Mouse (Mus musculus) heart, postnatal 36 days (tissue): ENCODE measurements around the gene Rps10. TPM values are rescaled to one million over a fixed set of nuclear protein-coding genes. Genes with fewer than 3 reads are reported as not detected.
A peak's percentile ranks its signal among the peaks of the same experiment; 100 is the strongest.

Experiments
- DNase-seq, 2 experiments: peaks; one replicate each; pipeline ENCODE4 v3.0.0; 2021 to 2022
- intact Hi-C: fragments of 180-260 bp; cut with DNase I; formaldehyde crosslinking; loops from one replicate; pipeline ENCODE4 v1.15.1; 2025
- total RNA-seq, 2 experiments: library from RNA; stranded (reverse); gene quantifications; 2 replicates each; pipeline ENCODE4 v1.2.3; 2021

Rps10 gene
- total RNA-seq, 2 experiments from 2014 or later: 533 to 572 TPM

GRCm38 (mm10) chr17:27621705-27622531 is 14.6 kb downstream of the Rps10 start:
- intact Hi-C loops: loop anchor here (5.0 kb wide), 1 partner anchor 35 kb away; no protein-coding TSS in a partner anchor
- no peak for DNase-seq

DNA sequence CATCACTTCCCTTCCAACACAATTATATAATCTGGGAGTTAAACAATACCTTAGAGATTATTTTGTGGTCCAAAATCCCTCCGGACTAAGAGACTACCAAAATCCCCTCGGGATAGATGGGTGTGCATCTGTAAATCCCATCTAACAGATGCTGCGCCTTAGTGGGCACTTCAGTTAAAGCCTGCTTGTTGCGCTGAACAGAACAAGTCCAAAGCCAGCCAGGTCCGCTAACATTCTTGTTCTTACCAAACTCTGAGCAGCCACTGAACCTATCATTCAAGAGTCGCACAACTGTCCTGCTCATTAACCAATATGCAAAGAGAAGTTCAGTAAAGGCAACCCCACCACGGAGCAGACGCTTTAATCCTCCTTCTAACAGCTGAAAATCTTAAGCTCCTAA is 15.3 kb downstream of the Rps10 start:
- no peak for DNase-seq
- intact Hi-C loops: loop anchor here (5.0 kb wide), 1 partner anchor 34 kb away; no protein-coding TSS in a partner anchor

GRCm38 (mm10) chr17:27615388-27615787 is 21.1 kb downstream of the Rps10 start:
- intact Hi-C loops: loop anchor here (2.0 kb wide), 1 partner anchor 17 kb away; no protein-coding TSS in a partner anchor
- no peak for DNase-seq

- intact Hi-C loops: no loop called here
Observed at GRCm38 (mm10) chr17:27613016-27613415, 23.5 kb downstream of the Rps10 start.

GRCm38 (mm10) chr17:27611994-27612393 is 24.5 kb downstream of the Rps10 start:
- intact Hi-C loops: no loop called here
- no peak for DNase-seq

More at GRCm38 (mm10) chr17:27613016-27613415, 23.5 kb downstream of the Rps10 start:
- no peak for DNase-seq

GRCm38 (mm10) chr17:27611519-27611884 is 25.0 kb downstream of the Rps10 start:
- intact Hi-C loops: no loop called here
- no peak for DNase-seq

DNA sequence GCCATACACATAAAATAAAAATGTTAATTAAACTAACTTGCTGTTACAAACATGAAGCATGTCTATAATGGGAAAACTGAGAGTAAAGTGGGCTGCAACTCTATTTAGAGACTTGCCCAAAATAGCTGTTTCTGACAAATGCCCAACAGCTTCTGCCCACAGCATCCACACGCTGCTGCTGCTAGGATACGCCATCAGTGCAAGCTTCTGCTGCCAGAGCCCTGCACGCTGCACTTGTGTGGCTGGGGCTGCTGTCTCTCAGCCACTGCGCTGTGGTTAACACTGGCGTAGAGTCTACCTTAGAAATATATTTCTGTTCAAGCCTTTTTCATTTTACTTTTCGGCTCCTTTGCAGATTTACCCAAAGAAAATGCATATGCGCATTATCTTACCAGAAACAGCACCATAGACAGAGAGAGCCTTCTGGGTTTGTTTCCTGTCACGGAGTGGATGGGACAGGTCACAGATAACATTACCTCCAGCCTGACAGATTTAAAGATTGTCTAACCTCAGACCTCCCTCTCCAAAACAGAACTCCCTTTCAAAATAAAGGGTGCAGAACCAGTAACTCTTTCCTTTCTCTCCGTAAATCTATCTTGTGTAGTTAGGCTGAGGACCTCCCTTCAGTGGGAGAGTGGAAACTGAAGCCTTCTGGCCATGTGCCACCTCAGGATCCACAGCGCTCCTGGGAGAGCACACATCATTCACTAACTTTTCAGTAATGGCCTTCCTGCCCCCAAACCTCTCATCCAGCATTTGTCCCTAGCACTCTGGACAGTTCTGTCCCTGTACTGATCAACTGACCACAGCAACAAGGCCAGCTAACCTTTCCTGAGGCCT is 25.6 kb downstream of the Rps10 start:
- intact Hi-C loops: no loop called here
- DNase-seq: no peak

DNA sequence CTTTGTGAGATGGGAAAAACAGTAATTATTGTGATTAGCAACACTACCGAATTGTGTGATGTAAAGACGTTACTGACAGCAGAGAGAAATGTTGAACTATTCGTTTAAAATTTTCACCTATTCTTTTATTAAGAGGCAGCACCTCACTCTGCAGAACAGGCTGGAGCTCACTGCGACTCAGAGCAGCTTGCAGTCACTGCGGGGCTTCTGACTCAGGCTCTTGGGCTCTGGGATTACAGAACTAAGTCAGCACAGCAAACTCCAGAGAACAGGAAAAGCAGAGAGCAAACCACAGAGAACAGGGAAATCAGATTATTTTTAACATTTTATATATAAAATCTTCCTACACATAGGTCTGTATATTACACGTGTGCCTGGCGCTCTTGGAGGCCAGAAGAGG is 26.9 kb downstream of the Rps10 start:
- intact Hi-C loops: no loop called here
- no peak for DNase-seq

DNA sequence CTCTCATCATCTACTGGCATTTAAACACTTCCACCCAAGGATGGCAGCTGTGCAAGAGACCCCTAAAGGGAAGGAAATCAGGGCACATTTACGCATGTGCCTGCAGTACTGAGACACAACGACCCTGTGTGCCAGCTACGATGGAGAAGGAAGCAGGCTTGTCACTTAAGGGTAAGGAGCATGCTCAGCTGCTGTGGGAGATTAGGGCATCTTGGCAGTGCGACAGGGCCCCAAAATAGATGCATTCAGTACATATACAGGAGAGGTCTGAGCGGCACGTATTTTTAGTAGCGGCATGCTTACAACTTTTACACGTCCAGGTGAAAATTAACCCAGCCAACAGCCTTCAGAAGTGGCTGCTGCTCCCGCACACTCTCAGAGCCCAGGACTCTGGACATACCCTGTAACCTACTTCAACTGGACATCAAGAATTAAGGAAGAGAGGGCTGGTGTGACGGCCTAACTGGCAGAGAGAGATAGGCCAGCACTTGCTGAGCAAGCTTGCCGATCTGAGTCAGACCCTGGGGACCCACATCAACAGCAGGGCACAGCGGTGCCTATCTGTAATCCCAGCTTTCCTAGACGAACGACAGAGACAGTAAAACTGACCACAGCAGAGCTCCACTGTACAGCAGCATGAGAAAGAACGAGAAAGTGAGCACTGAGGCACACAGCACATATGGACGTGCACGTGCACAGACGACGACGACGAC is 32.8 kb downstream of the Rps10 start:
- intact Hi-C loops: no loop called here
- DNase-seq: peak; percentile 51 to 60

- intact Hi-C loops: no loop called here
- DNase-seq: no peak
Observed at GRCm38 (mm10) chr17:27603036-27603435, 33.4 kb downstream of the Rps10 start.

DNA sequence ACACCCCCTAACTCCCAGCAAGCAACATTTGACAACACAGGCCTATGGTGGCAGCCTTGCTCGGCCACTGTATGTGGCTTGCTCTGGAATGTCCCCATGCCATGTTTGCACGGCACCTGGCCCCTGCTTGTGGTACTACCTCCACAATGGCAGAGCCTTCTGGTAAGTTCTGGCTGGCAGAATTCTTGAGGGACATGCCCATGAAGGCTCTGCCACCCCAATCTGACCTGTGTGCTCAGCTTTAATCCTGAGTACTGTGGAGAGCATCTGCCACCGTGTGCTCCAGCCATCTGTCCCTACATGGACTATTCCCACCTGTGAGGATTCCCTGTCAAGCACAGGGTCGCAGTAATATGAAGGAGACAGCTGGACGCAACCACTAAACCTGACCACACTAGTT is 35.6 kb downstream of the Rps10 start:
- DNase-seq: no peak
- intact Hi-C loops: no loop called here

GRCm38 (mm10) chr17:27600286-27600685 is 36.2 kb downstream of the Rps10 start:
- intact Hi-C loops: no loop called here
- no peak for DNase-seq

DNA sequence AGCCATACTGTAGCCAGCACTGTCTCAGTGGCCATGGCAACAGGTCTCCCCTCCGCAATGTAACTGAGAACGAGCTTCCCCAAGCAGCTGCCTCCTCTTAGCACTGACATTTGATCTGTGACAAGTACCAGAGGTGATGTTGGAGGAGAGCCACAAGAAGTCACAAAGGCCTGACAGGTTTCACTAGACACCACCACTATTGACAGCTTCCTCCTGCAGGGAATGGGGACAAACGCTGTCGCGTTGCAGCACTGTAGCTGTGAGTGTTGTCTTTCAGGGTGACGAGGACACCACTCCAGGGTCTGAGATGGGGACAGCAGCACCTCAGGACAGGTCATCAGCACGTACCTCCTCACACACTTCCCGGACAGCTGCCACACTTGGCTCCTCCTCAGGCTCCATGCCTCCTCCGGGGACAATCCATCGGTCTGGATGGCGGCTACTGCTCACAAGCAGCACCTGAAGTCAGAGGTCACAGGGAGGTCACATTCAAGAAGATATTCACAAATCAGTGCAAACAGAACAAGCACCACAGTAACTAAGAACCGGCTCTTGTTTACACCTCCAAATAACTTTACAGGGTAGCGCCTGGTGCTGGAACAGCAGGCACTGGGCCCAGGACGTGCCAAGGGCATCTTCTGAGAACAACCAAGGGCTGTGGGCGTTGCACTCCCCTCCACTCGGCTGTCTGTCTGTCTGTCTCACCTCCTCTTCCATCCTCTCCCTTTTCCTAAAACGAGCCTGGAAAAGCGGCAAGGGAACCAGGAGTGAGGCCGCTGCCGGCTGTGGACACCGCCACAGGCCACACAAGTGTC is 39.9 kb downstream of the Rps10 start:
- DNase-seq: peak in 1 of 2 experiments; percentile 55
- intact Hi-C loops: loop anchor here (2.0 kb wide), 1 partner anchor 22 kb away; no protein-coding TSS in a partner anchor

DNA sequence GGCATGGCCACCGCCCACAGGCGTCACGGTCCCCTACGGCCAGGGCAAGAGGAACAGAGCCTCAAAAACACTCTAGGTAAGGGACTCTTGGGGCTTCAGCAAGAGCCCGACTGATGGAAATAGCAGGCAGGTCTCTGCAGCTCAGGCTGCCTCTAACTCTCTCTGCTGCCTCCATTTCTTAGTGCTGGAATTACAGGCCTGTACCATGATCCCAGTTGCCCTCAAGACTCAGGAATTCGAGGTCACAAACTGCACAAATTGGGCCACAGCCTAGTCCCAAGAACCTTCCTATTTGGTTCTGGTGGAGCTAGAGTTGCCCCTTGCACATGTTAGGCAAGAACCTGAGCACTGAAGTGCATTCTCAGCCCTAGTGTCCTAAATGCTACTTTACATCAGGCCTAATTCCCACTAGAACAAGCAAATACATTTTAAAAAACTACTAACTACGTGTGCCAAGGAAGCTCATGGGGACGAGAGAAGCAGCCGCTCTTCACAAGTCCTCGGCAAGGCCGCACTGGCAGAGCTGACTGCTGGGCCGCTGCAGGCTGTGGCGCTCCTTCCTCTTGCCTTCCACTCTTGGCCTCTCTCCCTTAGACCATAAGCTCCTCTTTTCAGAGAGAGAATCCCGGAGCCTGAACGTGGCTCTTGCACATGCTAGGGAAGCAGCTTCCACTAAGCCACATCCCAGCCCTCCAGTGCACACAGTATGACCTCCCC is 40.7 kb downstream of the Rps10 start:
- intact Hi-C loops: loop anchor here (2.0 kb wide), 1 partner anchor 21 kb away; no protein-coding TSS in a partner anchor
- no peak for DNase-seq

DNA sequence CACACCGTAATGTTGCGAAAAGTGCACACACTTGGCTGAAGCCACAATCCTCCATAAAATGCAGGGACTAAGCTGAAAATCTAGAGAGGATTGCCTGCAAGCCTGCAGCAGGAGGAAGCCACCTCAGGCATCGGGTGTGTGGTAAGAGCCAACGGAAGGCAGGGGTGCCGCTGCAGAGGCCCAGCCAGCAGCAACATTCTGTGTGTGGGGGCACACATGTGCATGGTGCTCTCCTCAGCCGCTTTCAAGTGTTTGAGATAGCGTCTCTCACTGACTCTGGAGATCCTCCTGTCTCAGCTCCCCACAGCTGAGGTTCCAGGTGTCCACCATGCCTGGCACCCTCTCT is 43.9 kb downstream of the Rps10 start:
- no peak for DNase-seq
- intact Hi-C loops: no loop called here

GRCm38 (mm10) chr17:27591826-27592564 is 44.5 kb downstream of the Rps10 start:
- no peak for DNase-seq

GRCm38 (mm10) chr17:27588231-27588630 is 48.2 kb downstream of the Rps10 start:
- intact Hi-C loops: loop anchor here (5.0 kb wide), 1 partner anchor 34 kb away; the partner anchor contains the start of gene Nudt3
- DNase-seq: no peak

More at GRCm38 (mm10) chr17:27591826-27592564, 44.5 kb downstream of the Rps10 start:
- intact Hi-C loops: no loop called here

DNA sequence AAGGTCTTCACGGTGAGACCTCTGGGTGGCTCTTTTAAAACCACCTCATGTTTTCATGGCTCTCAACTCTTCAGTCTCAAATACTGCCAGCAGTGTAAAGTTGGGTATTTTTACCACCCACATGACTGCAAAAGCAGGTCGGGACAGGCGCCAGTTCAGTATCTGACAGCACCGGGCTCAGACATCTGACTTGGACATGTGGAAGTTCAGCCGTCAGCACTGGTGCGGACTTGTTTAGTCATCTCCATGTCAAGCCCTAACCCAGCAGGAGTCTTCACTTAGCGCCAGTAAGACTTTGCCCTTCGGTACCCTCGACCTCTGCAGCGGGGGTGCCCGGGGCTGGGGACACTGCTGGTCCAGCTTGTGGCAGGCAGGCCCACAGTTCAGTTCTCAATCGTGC is 49.2 kb downstream of the Rps10 start:
- intact Hi-C loops: loop anchor here (5.0 kb wide), 1 partner anchor 35 kb away; the partner anchor contains the start of gene Nudt3
- DNase-seq: peak in 1 of 2 experiments; percentile 57
